Mouse (Mus musculus) induced T-regulatory cell, adult 2 months (primary cell): ENCODE data around the gene Jak3.
A peak's percentile ranks its signal among the peaks of the same experiment; 100 is the strongest.
"Not testable (repeated sequence)": the region's sequence is repeated elsewhere in the genome, so short reads cannot be mapped to it uniquely, and the experiment has no call there.

Experiments used
- DNase-seq: peaks from one replicate; pipeline ENCODE4 v3.0.0-alpha.2; 2012; ENCODE audit warnings: low read depth

Gene Jak3

DNA sequence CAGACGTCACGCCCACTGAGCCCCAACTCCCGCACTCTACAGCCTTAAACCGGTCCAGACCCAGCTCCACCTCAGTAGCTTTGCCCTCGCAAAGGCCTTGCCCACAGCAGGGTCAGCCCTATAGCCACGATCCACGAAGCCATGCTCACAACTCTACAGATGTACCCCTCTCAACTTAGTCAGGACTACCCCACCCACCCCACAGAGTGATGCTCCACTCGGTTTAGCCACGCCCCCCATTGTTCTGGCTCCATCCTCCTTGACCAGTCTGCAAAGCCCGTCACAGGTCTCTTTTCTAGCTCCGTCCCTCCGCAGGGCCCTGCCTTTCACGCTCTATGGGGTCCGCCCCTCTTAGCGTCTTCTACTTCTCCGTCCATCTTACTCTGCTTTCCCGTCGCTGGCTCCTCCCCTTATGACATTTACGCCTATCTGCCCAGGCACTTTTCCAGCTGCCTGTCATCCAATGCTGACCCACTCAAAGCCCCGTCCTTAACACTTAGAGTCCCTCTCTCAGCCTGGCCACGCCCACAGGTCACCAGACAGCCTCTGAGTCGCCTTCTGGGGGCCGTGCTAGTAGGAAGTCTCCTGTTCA, 10.1 kb downstream of the Jak3 start:
- no peak for DNase-seq

DNA sequence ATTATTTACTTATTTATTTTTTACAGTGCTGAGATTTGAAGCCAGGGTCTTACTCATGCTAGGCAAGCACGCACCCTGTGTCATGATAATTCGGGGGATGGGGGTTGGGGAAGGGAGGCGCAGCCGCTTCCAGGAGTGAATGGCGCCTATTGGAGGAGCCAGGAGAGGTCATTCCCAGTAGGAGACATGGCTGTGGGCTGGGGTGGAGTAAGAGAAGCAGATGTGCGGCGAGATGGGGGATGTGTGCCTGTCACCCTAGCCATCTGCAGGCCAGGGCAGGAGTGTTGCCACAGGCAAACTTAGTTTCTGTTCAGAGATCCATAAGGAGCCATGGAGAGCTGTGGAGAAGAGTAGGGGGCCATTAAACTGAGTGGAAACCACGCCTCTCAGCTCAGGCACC, 11.5 kb downstream of the Jak3 start:
- no peak for DNase-seq

DNA sequence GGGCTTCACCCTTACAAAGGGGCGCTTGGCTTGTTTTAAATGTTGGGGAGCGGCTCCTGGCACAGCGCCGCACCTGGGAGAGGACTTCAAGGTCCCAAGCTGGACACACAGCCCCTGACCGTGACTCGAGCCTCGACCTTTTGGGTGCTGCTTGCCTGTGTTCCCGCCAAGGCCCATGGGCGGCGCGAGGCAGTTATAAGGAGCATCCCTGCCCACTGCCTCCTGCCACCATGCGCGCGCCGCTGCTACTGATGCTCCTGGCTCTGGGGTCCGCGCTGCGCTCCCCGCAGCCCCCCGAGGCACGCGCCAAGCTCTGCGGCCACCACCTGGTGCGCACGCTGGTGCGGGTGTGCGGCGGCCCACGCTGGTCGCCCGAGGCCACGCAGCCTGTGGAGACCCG, 12.9 kb downstream of the Jak3 start, which contains the start of gene Insl3:
TSS of gene Insl3 (plus strand) at position 187 of the 400 bp plus-strand sequence.
- no peak for DNase-seq

DNA sequence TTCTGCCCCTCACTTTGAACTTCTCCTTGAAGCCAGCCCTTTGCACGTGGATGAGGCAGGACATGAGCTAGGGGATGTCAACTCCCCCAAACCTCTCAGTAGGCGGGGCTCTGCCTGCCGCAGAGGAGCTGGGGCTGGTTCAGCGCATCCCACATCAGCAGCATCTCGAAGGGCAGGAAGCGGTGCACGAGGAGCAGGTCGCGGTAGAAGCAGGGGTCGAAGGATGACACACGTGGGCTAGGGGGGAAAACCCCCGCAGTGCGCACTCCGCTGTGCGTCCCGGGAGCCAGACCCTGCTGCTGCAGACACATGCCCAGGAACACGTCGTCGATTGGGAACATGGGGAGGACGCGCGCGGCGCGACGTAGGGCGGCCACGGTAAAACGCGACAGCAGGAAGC, 16.4 kb downstream of the Jak3 start:
- peak; percentile 87 for DNase-seq

DNA sequence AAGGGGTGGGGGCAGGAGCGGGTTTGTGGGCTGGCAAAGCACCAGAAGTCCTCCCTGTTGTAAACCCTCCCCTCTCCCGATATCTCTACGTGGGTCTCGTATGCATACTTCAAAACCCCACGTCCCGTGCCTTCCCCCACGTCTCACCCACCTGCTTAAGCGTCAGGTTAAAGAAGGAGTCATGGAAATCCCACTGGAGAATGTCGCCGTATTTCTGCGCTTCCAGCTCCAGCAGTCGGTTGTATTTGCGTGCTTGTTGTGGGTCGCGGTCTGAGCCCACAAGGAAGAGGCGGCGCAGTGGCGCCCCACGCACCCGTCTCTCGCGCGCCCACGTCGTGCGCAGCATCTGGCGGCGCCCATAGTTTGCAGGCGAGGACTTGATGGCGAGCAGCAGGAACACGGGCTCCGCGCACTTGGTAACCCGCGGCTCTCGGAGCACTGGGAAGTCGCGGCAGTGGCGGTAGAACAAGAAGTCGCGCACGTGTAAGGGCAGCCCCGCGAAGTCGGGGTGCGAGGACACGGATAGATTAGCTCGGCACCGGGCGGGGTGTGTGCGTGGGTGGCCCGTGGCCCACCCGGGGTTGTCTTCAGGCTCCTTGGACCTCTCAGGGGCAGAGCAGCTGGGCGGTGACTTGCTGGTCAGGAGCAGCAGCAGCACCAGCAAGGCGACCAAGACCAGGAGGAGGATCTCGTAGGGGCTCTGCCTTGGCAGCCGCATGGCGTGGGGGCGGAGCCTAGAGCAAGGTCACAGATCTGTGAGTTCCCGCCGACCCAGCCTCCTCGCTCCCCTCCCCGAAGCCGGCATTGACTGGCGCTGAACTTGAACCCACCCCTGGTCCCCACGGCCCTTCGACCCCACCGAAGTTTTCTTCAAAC, 17.3 kb downstream of the Jak3 start:
- peak; percentile 61 for DNase-seq

DNA sequence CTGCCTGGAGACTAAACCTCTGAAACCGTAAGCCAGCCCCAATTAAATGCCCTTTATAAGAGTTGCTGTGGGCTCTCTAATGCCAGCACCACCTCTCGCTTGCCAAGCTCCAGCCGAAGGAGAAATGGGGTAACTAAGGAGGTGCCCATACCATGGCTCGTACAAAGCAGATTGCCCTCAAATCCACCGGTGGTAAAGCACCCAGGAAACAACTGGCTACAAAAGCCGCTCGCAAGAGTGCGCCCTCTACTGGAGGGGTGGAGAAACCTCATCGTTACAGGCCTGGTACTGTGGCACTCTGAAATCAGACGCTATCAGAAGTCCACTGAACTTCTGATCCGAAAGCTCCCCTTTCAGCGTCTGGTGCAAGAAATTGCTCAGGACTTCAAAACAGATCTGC, 19.4 kb downstream of the Jak3 start:
- not testable (repeated sequence) for DNase-seq

DNA sequence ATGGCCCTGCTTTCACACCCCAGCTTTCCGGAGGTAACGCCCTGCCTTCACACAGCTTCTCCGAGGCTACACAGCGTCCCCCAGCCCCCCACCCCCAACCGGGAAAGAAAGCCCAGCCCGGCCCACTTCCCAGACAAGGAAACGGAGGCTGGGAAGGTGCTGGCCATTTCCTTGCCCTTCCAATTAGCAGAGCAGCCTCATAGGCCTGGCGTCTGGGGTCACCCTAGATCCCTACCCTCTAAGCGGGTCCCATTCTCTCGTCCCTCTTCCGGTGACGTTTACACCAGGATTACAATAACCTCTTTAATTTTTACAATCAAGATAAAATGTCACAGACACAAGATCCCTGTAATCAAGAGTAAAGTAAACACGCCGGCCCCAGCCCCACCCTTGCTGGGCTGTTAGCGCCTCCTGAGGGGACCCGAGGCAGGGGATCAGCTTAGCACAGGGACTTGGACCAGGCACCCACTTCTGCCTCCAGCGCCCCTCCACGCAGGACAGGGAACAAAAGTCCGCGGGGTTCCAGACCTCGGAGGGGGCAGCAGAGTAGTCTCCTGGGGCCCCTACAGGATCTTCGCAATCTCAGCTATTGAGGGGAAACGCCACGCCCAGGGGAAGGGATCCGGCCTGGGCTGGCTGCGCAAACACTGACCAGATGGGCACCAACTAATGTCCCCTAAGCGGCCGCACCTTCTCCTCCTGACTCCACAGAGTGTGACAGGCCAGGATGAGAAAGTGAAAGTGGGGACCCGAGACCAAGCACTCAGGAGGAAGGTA, 24.6 kb downstream of the Jak3 start:
- peak; percentile 49 for DNase-seq

DNA sequence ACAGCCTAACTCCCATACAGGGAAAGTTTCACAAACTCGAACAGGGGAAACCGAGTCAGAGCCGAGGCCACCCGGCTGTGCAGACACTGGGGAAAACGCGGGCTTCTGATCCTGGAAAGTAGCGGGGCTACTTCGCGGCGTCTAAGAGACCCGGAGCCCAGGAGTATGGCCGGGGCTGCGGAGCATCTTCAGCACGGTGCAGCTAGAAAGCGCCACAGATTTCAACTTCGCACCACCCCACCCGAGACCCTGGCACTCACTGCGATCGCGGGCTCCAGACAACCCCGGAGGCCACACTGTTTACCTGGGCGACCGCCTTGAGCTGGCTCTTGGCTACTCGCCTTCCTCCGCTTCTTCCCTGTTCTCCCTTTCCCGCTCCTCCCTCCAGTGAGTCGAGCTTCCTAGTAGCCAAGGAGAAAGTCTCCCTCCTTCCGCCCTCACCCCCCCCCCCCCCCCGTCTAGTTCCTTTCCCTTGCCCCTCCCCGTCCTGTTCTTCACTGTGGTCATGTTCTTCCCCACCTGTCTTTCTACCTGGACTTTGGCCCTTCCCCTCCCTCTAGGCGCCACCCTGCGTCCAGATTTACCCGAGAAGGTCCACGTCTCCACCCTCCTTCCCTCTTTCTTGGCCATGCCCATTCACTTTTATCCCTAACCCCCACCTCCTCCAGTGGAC, 25.5 kb downstream of the Jak3 start, which contains the start of gene B3gnt3:
TSS of gene B3gnt3 (minus strand) at position 376 of the 673 bp plus-strand sequence.
- peak; percentile 54 for DNase-seq

DNA sequence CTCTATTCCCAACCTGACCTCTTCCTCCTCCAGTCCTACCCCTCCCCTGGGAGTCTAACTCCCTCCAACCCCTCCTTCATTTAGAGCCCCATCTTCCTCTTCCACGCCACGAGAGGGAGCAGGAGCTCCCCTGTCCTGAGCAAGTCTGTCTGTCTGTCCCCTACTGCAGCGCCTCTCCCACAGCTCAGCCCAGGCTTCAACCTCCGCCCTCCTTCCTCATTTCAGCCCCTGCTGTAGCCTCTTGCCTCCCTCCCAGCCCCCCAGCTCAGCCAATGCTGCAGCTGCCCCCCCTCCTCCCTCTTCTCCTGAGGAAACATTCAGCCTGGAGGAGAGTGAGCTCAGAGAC, 26.0 kb downstream of the Jak3 start:
- DNase-seq: no peak

DNA sequence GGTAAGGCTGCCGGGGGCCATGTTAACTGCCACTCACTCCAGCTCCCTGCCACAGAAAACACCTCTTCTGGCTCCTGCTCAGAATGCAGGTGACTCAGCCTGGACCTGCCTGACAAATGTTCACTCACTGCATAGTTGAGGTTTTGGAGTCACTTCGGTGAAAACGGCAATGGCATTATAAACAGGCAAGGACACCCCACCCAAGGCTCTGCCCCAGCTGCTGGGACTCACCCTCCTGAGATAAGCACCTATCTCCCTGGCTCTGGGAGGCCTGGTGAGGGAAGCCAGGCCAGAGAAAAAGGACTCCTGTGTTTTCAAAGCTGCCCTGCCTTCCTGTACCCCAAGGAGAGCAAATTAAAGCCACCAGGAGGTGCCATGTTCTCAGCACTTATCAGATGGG, 26.8 kb downstream of the Jak3 start:
- DNase-seq: no peak

DNA sequence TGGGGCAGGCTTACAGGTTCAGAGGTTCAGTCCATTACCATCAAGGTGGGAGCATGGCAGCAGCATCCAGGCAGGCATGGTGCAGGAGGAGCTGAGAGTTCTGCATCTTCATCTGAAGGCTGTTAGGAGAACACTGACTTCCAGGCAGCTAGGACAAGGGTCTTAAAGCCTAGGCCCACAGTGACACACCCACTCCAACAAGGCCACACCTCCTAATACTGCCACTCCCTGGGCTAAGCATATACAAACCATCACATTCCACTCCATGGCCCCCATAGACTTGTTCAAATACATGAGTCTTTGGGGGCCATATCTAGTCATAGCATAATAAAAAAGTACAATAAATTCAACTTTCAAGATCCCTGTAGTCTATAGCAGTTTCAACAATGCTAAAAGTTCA, 27.3 kb downstream of the Jak3 start:
- DNase-seq: not testable (repeated sequence)

DNA sequence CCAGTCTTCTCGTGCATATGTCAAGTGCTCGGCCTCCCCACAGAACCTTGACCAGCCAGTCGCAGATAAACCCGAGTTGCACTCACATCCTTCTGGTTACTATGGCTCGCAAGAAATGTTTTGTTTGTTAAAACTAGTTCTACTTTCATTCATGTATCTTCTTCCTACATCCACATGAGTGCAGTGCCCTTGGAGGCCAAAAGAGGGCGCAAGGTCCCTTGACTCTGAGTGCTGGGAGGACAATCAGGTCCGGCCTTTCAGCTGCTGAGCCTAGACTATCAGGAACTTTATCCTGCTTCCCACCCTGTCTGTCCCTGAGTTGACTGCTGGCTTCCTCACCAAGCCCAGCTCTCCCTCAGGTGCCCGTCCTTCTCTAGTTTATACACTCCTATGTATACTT, 31.8 kb downstream of the Jak3 start:
- DNase-seq: peak; percentile 86

DNA sequence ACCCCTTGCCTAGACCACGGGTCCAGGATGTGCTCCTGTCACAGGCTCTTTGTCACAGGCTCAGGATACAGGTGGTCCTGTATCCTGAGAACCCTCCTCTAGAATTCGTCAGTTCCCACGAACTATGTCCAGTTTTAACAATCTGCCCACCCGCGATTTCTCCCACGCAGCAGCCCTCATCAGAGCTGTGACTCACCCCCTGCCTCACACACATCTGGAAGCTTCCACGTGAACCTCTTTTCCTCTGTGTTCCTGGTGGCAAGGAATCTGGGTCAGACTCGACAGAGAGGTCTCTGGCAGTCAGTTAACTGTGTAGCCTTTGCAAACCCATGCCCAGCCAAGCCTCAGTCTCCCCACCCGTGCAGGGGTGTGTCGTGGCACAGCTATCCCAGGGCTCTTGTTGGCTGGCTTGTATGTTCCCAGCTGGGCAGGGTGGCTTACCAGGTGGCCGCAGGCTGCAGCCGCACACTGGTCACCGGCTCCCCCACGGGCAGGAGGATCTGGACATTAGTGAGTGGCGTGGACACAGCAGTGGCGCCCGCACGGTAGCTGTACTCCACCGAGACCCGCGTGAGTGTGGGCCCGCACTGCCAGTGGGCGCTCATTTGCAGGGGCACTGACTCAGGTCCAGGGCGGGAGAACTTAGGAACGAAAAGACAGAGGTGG, 33.2 kb downstream of the Jak3 start:
- no peak for DNase-seq

DNA sequence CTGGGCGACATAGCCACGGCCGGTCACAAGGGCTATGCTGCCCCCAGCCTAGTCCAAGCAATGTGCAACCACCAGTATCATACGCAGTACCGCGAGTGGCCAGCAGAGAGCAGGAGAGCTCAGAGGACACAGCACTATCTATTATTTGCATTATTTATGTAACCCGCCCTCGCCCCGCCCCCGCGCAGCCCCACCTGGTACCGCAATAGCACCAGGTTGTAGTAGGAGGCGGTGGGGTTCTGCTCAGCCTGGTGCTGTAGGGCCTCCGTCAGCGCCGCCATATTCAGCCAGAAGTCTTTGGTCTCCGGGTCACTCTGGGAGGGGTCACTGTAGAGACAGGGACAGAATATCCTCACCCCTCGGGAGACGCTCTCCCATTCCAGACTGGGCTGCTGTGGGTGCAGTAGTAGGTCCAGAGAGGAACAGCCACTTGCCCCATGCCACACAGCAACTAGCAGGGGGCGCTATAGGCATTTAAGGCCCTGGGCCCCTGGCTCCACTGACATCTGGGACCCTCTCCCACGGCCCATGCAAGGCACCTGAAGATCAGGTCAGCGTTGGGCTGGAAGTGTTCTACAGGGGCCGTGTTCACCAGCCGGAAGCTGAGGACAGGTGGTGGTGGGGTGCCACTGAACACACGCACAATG, 33.8 kb downstream of the Jak3 start:
- DNase-seq: peak; percentile 85

DNA sequence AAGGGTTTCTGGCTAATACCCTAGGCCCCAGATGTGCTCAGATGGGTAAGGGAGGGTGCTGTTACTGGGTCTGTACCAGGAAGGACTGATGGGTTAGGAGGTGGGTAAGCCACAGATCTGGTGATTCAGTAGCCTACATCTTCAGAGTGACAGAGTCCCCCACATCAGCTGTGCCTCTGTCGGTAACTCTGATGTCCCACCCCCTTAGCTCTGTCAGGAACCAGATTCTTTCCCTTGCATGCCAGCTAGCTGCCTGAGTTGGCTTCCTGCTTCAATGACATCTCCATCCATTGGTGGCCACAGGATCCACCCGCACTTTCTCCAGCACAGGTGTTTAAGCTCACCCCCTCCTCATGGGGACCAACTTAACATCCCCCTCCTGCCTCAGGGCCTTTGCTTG, 35.5 kb downstream of the Jak3 start:
- no peak for DNase-seq

DNA sequence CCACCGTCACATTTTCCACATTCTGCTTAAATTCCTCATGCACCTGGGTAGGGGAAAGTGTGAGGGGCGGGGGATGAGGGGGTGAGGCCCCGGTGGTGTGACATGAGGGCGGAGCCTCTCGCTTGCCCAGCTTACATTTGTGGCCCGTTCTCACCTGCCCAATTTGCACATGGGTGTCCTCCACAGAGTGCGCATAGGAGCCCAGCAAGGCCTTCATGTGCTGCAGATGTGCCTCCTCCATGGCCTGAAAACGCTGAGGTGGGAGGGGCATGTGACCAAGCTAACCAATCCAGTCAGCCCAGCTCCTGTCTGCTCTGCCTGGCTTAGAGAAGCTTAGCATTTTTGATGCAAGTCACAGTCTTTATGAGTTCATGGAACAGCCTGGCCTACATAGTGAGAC, 39.4 kb downstream of the Jak3 start:
- no peak for DNase-seq

DNA sequence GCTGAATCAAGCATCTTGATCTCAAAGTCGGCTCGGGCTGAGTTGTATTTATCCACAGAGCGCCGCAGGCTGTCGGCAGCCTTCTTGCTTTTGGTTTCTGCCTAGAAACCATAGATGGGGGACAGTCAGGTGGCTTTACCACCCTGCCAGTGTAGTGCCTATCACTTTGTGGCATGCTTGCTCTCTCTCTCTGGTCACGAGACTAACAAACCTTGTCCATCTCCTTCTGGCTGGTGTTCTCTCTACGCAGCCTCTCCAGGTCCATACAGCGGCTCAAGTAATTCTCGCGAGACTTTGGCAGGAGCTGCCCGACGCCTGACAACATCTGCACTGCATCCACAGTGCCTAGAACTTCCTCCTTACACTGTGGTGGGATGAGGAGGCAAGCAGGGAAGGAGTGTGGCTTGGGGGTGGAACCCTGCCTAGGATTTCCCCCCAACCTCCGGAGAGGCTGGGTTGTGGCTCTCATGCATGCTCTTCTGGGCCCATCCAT, 40.5 kb downstream of the Jak3 start:
- no peak for DNase-seq

DNA sequence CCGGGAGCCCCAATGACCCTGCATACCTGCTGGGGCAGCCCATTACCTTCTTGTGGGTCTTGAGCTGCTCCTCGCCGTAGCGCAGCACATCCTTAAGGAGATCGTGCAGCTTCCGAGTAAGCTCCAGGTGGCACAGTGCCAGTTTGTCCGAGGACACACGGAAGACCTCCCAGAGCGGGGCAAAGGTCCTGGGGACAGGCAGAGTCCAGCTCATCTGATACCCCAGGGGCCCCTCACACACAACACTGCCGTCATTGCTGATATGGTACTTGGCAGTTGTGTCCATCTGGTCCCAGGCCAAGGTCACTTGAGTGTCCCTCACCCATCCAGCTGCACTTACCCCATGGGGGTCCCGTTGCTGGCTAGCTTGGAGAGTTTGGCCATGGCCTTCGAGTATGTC, 41.0 kb downstream of the Jak3 start:
- DNase-seq: no peak

DNA sequence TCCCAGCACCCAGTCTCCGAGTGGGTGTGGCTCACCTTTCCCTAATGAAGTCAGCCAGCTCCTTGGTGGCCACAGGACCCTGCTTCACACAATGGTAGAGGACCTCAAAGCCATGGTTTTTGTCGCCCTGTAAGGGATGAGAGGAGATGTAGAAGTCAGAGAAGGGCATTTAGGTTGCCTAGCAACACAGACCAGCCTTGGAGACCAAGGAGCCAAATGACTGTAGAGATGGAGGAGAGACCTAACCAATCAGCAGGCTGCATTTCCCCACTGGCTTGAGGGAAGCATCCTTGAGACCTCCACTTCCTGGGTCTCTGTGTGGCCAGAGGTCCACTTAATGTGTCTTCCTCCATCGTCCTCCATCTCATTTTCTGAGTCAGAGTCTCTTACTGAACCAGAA, 42.2 kb downstream of the Jak3 start:
- DNase-seq: no peak

DNA sequence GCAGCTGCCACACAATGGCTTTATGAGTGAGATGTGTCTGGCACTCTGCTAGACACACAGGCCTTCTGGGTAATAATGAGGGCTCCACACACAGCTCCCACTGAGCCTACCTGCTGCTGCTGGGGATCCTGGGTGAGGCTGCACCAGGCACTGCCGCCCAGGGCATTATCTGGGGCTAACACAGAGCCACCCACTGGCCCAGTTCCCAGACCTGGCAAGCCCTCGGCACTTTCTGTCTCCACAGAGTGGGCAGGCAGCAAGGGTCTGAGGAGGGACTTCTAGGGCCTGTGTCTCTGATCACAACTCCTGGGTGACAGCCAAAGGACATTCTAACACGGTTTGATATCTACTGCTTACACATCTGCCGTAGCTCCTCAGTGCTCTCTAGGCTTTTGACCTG, 43.1 kb downstream of the Jak3 start:
- DNase-seq: no peak

DNA sequence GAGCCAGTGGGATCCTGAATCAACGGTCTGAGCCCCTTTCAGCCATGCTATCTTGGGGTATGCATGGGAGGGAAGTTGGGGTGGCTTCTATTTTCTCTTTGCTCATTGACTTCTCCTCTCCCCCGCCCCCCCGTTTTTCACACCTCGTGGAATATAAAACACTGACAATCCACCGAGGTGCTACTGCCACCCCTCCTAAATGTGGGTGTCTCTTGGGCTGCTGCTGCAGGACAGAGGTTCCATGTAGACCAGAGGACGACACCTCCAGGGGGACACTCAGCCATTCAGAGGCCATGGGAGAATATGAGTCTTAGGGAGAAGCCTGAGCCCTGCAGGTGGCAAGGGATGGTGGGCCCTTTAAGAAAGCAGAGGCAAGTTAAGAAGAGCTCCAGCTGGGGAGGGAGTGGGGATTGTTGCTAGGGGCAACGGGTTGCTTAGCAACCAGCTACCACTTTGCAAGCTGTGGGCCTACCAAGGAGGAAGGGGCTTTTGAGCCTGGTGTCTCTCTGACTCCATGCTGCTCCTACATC, 43.9 kb downstream of the Jak3 start:
- DNase-seq: no peak
